Mouse (Mus musculus) C2C12 (cell line): ENCODE results near the gene Dll1. TPM values are rescaled to one million over a fixed set of nuclear protein-coding genes. Genes with fewer than 3 reads are reported as not detected.

Experiments used
- H3K27me3 ChIP-seq: one replicate; pipeline ENCODE4 v1.6.1; 2011; ENCODE audit not compliant: control insufficient read depth, insufficient read depth, insufficient read length
- H3K36me3 ChIP-seq: one replicate; pipeline ENCODE4 v1.6.1; 2011; ENCODE audit not compliant: control insufficient read depth, insufficient read depth
- H3K4me3 ChIP-seq: one replicate; pipeline ENCODE4 v1.5.1; 2011; ENCODE audit warnings: mild to moderate bottlenecking, control low read depth; ENCODE audit not compliant: poor library complexity, insufficient read depth, severe bottlenecking
- H3K79me2 ChIP-seq: one replicate; pipeline ENCODE4 v1.6.1; 2011; ENCODE audit not compliant: control insufficient read depth, insufficient read depth
- H3K79me3 ChIP-seq: one replicate; pipeline ENCODE4 v1.6.1; 2011; ENCODE audit warnings: low read depth, control low read depth
- H3ac ChIP-seq: one replicate; pipeline ENCODE3; 2011; ENCODE audit warnings: low read depth; ENCODE audit not compliant: control insufficient read depth, insufficient read length
- CEBPB ChIP-seq: IDR thresholded peaks from one replicate; pipeline ENCODE4 v1.6.1; 2011; ENCODE audit warnings: low read depth, mild to moderate bottlenecking, control low read depth, moderate library complexity
- CTCF ChIP-seq: IDR thresholded peaks from one replicate; pipeline ENCODE4 v1.5.1; 2011; ENCODE audit not compliant: control insufficient read depth, insufficient read depth, insufficient read length
- FOSL1 ChIP-seq: IDR thresholded peaks from one replicate; pipeline ENCODE4 v1.8.0; 2011; ENCODE audit warnings: mild to moderate bottlenecking, low read length; ENCODE audit not compliant: poor library complexity, insufficient read depth, severe bottlenecking
- MAX ChIP-seq: IDR thresholded peaks from one replicate; pipeline ENCODE4 v1.6.1; 2011; ENCODE audit warnings: mild to moderate bottlenecking, control low read depth
- MYOD1 ChIP-seq: IDR thresholded peaks from one replicate; pipeline ENCODE4 v1.6.1; 2011; ENCODE audit warnings: low read depth; ENCODE audit not compliant: control insufficient read depth, insufficient read length
- MYOG ChIP-seq: IDR thresholded peaks from one replicate; pipeline ENCODE4 v1.6.1; 2011; ENCODE audit not compliant: control insufficient read depth, insufficient read length; ENCODE audit errors: extremely low read depth
- USF1 ChIP-seq: IDR thresholded peaks from one replicate; pipeline ENCODE4 v1.6.1; 2011; ENCODE audit warnings: low read depth, mild to moderate bottlenecking, control low read depth, moderate library complexity
- polyA plus RNA-seq: library from polyadenylated mRNA; unstranded; fragments of >200 nt; fragmentation: generic; extraction: Trizol; gene quantifications from one replicate; pipeline ENCODE4 v1.2.1, GENCODE M21; 2012; ENCODE audit warnings: missing spikeins

Gene Dll1
- polyA plus RNA-seq, 1 experiment: 2.2 TPM

DNA sequence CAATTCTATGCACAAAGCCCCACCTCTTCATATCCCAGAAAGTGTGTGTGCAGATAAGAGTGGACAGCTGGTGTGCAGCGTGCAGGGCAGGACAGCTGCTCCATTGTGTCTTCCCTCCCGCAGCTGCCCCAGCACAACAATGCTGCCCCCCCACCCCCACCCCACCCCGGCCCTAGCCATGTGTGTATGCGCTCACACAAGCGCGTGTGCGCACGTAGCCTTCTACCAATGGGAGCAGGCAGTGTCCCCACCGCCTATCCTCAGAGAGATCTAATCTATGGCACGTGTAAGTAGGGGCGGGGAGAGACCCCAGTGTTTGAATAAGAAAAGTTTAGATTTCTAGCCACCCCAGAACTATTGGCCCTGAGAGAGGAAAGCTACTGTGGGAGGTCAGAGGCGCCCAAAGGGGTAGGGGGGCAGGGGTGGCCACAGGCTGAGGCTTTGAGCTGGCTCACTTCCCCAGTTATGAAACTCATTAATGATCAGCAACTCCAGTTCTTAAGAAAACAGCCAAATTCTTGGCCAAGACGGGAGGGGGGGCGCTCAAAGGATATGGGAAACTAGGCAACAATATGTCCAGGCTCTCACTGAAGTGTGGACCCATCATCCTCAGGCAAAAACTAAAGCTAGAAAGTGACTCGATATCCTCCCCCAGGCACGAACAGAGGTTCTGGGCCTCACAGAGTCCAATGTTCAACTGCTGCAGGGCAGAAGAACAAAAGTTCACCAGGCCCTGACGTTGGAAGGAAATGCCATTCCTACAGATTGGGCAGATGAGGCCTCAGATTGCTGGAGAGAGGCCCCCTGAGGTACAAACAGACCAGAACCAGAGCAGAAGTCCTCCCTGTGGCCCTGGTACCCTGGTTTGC lies 4.5 kb downstream of the Dll1 start:
- Histone ChIP-seq H3K36me3 (no peaks in the 10 kb centered on the region), H3K79me2 (no peaks in the 10 kb centered on the region), H3ac (no peak overlapping the region), H3K4me3 (no peak overlapping the region), H3K79me3 (no peaks in the 10 kb centered on the region), H3K27me3 (peaks cover 5% of the 10 kb centered on the region)
- TF ChIP-seq USF1 (no peak), CEBPB (no peak), CTCF (no peak), MYOG (no peak), MYOD1 (peak; percentile 75), MAX (no peak)

DNA sequence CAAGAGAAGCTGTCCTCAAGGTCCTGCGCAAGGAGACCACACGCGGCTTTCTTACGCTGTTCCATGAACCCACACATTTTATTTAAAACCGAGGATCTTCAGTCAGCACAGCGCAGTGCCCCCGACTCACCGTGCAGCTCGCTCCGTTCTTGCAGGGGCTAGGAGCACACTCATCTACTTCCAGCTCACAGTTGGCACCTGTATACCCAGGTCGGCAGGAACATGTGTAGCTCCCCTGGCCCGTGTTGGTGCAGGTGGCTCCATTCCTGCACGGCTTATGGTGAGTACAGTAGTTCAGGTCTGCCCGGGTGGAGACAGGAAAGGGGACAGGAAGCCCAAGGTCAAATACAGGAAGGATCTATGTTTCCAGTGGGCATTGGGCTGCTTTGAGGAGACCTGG lies 6.3 kb downstream of the Dll1 start:
- peaks cover 5% of the 10 kb centered on the region for H3K27me3 ChIP-seq
- no peaks in the 10 kb centered on the region for H3K36me3 ChIP-seq
- no peak overlapping the region for H3ac ChIP-seq
- H3K79me2 ChIP-seq: no peaks in the 10 kb centered on the region
- H3K79me3 ChIP-seq: no peaks in the 10 kb centered on the region
- no peak overlapping the region for H3K4me3 ChIP-seq
- TF ChIP-seq MYOD1 (no peak), USF1 (no peak), CEBPB (no peak), MYOG (no peak), MAX (no peak), FOSL1 (no peak), CTCF (no peak)

DNA sequence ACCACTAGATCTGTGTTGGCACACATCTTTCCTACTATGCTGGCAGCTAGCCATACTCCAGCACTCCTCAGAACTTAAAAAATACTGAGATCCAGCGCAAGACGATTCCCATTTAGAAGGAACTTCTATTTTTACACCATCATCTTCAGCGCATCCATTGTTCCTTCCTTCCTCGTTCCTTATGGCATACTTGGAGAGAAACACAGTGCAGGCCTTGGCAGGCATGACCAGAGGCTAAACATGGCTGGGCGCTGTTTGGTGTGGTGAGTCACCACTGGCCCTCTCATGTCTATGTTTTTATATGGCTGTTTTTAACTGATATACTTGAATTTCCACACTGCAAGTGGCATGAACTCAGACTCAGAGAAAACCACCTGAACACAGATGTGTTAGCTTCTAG lies 11.0 kb downstream of the Dll1 start:
- Histone ChIP-seq H3K79me3 (no peaks in the 10 kb centered on the region), H3K36me3 (no peaks in the 10 kb centered on the region), H3K4me3 (no peak overlapping the region), H3ac (no peak overlapping the region), H3K27me3 (no peaks in the 10 kb centered on the region), H3K79me2 (no peaks in the 10 kb centered on the region)
- TF ChIP-seq FOSL1 (peak; percentile 11), MYOG (no peak)

DNA sequence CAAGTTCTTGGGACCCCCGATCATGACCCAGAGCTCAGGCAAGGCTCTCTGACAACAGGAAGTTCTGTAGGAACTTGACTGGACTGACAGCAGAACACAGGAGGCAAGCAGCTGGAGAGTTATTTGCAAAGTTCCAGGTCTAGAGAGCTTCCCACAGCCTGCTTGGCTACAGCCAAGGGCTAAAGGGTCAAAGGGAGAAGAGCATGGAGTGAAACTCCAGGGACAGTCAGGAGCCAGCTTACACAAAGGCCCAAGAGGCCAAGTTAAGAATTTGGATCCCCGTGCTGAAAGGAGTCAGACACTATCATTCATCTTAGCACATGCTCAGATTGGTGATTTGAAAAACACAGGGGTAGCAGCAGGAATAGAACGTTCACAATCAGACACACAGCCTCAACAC lies 13.0 kb downstream of the Dll1 start:
- Histone ChIP-seq H3K36me3 (no peaks in the 10 kb centered on the region), H3K27me3 (no peaks in the 10 kb centered on the region), H3K4me3 (no peak overlapping the region), H3K79me3 (no peaks in the 10 kb centered on the region), H3ac (no peak overlapping the region), H3K79me2 (no peaks in the 10 kb centered on the region)
- TF ChIP-seq CEBPB (no peak), CTCF (no peak), MYOD1 (no peak), MAX (no peak), USF1 (no peak), FOSL1 (no peak), MYOG (no peak)

DNA sequence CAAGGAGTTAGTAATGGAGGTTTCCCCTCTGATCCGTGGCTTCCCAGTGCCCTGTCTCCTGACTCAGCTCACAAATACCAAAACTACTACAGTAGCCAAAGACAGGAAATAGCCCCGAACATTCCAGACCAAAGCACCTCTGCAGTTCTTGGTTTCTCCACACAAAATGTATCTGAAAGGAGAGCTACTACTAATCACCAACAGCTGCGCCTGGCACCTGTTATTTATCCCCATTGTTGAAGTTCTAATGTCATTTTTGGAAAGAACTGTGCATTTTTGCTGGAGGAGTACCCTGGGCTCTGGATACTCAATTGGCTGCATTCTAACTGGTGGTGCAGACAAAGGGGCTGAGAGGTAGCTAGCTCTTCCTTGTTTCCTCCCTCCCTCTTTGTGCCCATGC lies 19.6 kb downstream of the Dll1 start:
- TF ChIP-seq MYOD1: peak; percentile 40
- TF ChIP-seq MYOG: no peak
- Histone ChIP-seq H3K4me3 (no peak overlapping the region), H3K79me3 (no peaks in the 10 kb centered on the region), H3K36me3 (no peaks in the 10 kb centered on the region), H3K79me2 (no peaks in the 10 kb centered on the region), H3ac (no peak overlapping the region), H3K27me3 (no peaks in the 10 kb centered on the region)

DNA sequence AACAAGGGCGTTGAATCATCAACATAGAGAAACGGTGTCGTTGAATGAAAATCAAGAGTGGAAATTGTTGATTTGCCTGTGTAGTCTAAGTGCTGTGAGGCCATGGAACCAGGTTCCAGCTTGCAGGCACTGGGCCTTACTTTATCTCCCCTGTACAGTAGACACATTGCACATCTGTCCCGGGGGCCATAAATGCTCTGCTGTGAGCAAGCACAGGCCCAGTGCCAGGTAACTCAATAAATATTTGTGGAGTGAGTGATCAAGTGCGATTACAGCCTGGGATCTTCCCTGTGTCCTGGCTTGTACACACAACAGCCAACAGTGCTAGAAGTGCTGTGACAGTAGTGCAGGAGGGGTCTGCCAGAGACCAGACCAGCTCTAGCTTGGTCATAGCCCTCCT lies 20.1 kb downstream of the Dll1 start:
- H3K27me3 ChIP-seq: no peaks in the 10 kb centered on the region
- no peak overlapping the region for H3ac ChIP-seq
- TF ChIP-seq MYOD1 (peak; percentile 1), CEBPB (no peak)
- no peaks in the 10 kb centered on the region for H3K79me3 ChIP-seq
- no peaks in the 10 kb centered on the region for H3K79me2 ChIP-seq
- no peak overlapping the region for H3K4me3 ChIP-seq
- no peaks in the 10 kb centered on the region for H3K36me3 ChIP-seq
